Mouse (Mus musculus): ENCODE measurements around the gene Akap1. TPM values are rescaled to one million over a fixed set of nuclear protein-coding genes. Genes with fewer than 3 reads are reported as not detected.
A peak's percentile ranks its signal among the peaks of the same experiment; 100 is the strongest.

Akap1 gene
- total RNA-seq, 1 experiment from 2014 or later = 26.5 TPM

GRCm38 (mm10) chr11:88803231-88804010 is 61.0 kb downstream of the Akap1 start:
- no peak for ATAC-seq (replicated peaks; ENCODE audit: low read depth, poor library complexity, severe bottlenecking)

DNA sequence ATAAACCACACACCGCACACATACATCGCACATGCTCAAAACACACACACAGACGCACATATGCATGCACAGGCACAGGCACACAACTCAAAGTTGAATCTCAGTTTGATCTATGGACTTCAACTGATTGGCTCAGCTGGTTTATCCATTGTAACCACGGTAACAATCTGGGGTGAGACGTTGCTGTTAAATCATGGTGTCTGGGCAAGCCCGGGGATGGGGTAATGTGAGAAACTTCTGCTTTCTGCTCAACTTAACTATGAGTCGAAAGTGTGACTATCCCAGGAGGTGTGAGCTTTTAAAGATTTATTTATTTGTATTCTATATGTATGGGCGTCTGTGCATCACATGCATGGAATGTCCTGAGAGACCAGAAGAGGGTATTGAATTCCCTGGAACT is 68.2 kb downstream of the Akap1 start:
- ATAC-seq (replicated peaks; ENCODE audit: low read depth, poor library complexity, severe bottlenecking) = no peak

DNA sequence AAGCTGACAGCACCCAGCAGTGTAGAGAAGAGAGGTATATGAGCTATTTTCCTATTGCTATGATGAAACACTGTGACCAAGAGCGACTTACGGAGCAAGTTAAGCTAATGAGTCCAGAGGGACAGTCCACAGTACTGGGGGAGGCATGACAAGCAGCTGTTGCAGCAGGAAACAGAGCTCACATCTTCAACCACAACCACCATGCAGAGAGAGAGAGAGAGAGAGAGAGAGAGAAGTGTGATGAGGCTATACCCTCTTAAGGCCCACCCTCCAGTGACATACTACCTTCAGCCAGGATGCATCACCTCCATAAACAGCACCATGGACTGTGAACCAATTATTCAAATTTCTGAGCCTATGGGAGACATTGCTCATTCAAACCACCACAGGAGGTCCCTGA is 74.5 kb downstream of the Akap1 start:
- 0 out of 2 replicates have a peak, but pooled peaks have one; percentile 5 for ATAC-seq (replicated peaks; ENCODE audit: low read depth, poor library complexity, severe bottlenecking)

GRCm38 (mm10) chr11:88786816-88787215 is 77.6 kb downstream of the Akap1 start:
- ATAC-seq (replicated peaks; ENCODE audit: low read depth, poor library complexity, severe bottlenecking) = no peak

DNA sequence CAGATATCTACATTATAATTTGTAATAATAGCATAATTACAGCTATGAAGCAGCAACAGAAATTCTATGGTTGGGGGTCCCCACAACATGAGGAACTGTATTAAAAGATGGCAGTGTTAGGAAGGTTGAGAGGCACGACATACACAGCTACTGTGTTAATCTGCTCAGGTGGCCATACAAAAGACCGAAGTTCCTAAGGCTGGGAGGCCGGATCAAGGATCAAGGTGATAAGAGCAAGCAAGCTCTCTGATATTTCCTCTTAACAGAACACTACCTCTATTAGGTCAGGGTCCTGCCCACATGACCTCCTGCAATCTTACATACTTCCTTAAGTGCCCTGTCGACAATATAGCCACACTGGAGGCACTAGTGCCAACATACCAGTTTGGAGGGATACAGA is 80.9 kb downstream of the Akap1 start:
- no peak for ATAC-seq (replicated peaks; ENCODE audit: low read depth, poor library complexity, severe bottlenecking)

- no peak for ATAC-seq (replicated peaks; ENCODE audit: low read depth, poor library complexity, severe bottlenecking)
Measured at GRCm38 (mm10) chr11:88782531-88782930, 81.9 kb downstream of the Akap1 start.

Other genes with a start within 250 kb of the Akap1 start
- 151 and 179 TPM in 2 replicates for gene Msi2, start 146.1 kb downstream of the Akap1 start, total RNA-seq (2017)
- gene Scpep1, start 90.9 kb upstream of the Akap1 start, total RNA-seq (2017) = 13.9 and 14.6 TPM in 2 replicates
- gene Elobl, start 102.3 kb upstream of the Akap1 start, total RNA-seq (2017) = not detected in 2 replicates
- gene Coil, start 105.7 kb upstream of the Akap1 start, total RNA-seq (2017) = 13.0 and 15.9 TPM in 2 replicates
- 21.1 and 28.0 TPM in 2 replicates for gene Trim25, start 134.8 kb upstream of the Akap1 start, total RNA-seq (2017)
- gene Dgke, start 202.3 kb upstream of the Akap1 start, total RNA-seq (2017) = 4.9 and 8.2 TPM in 2 replicates
- gene Gm525, start 209.3 kb upstream of the Akap1 start, total RNA-seq (2017) = not detected in 2 replicates

Measured in common myeloid progenitor, adult 5-6 weeks (primary cell).